Mouse (Mus musculus): ENCODE results near the gene Bhmt.

- no peak for TF ChIP-seq CTCF (IDR thresholded peaks at IDR 0.05; ENCODE audit: borderline replicate concordance, insufficient read depth, low read depth, low read length)
- TF ChIP-seq POLR2A (IDR thresholded peaks at IDR 0.05; ENCODE audit: borderline replicate concordance, insufficient read depth, low read length) = no peak
Observed at GRCm38 (mm10) chr13:93673296-93673695, 35.5 kb upstream of the Bhmt start.

All from cerebellum, adult 2 months (tissue).